Mouse (Mus musculus) cerebellum, adult 11 months (tissue): ENCODE measurements around the gene Ciao1.
"Not testable (repeated sequence)": the region's sequence is repeated elsewhere in the genome, so short reads cannot be mapped to it uniquely, and the experiment has no call there.

Source experiments
- DNase-seq: peaks from one replicate; pipeline ENCODE4 v3.0.0; 2022

The Ciao1 gene

GRCm38 (mm10) chr2:127247592-127248333 is at the start of gene Ciao1, which contains the start of gene Tmem127:
Ciao1 (minus strand) TSS chr2:127247816.
Tmem127 (plus strand) TSS chr2:127247908.
- peak; percentile 96 for DNase-seq

GRCm38 (mm10) chr2:127297001-127297805 is 49.6 kb upstream of the Ciao1 start:
- no peak for DNase-seq

- DNase-seq = no peak
Measured at GRCm38 (mm10) chr2:127292250-127292649, 44.6 kb upstream of the Ciao1 start.

GRCm38 (mm10) chr2:127278162-127278561 is 30.5 kb upstream of the Ciao1 start:
- DNase-seq = no peak

GRCm38 (mm10) chr2:127275551-127276320 is 28.1 kb upstream of the Ciao1 start:
- DNase-seq = no peak

GRCm38 (mm10) chr2:127274590-127274989 is 27.0 kb upstream of the Ciao1 start:
- no peak for DNase-seq

DNA sequence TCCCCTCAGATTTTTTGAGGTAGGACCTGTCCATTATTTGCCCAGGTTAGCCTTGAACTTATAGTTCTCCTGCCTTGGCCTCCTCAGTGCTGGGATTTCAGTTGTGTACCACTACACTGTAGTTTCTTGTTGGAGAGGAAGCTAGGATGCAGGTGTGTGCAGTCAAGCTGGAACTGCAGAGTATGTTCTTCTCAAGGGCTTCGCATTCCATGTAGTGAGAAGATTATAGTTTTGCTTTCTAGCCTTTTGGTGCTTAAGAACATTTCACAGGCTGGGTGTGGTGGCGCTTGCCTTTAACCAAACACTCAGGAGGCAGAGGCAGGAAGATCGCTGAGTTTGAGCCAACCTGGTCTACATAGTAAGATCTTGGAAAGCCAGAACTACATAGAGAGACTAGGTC is 25.2 kb upstream of the Ciao1 start:
- no peak for DNase-seq

DNA sequence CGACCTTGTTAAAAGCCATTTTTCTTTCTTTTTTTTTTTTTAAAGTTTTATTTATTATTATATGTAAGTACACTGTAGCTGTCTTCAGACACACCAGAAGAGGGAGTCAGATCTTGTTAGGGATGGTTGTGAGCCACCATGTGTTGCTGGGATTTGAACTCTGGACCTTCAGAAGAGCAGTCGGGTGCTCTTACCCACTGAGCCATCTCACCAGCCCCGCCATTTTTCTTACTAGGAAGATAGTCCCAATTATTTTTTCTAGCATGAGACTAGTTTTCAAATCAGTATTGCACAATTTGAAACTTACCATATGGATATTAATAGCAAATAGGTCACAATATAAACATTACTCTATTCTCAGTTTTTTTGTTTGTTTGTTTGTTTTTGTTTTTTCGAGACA is 24.4 kb upstream of the Ciao1 start:
- not testable (repeated sequence) for DNase-seq

DNA sequence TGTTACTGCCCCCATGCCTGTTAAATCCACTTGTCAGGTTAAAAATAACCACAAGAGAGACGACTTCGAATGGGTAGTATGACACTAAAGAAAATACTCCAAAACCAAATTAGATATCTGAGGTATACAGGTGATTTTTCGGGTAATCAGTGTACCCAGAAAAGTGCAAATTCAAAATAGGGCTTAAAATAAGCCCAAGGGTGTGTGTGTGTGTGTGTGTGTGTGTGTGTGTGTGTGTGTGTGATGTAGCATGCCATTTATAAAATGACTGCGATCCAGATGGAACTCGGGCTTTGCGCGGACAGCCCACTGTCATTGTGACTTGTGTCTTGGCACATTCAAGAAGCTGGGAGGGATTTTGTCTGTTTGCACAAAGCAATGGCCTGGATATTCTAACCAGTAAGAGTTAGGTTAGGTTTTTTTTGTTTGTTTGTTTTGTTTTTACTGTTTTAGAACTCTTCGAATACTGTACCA is 23.5 kb upstream of the Ciao1 start:
- DNase-seq = no peak

DNA sequence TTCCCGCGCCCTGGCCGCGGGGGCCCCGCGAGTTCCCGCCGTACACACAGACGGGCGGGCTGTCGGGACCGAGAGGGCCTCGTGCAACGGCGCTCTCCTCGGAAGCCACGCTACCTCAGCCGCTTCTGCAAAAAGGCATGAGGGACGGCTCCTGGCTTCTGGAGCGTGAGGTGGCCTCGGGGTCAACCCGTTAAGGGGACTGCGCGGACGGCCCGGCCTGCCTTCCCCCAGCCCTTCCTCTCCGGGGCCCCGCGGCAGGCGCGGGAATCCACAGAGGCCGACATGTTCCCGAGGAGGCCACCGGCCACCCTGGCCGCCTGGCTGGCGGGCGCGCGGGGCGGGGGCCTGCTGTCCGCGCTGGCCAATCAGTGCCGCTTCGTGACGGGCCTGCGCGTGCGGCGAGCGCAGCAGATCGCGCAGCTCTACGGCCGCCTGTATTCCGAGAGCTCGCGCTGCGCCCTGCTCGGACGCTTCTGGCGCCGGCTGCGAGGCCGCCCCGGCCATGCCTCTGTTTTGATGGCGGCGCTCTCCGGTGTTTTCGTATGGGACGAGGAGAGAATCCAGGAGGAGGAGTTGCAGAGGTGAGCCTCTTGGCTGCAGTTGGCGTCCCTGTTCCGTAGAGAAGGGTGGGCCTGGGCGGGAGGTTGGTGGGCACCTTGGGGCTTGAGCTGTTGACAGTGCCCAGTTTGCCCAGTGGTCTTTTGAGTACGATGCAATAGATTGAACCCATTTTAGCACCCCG is 22.9 kb upstream of the Ciao1 start:
- DNase-seq = peak; percentile 87

GRCm38 (mm10) chr2:127269491-127270299 is 22.1 kb upstream of the Ciao1 start, which contains the start of gene Stard7:
Stard7 (plus strand) TSS chr2:127270218.
- peak; percentile 95 for DNase-seq

DNA sequence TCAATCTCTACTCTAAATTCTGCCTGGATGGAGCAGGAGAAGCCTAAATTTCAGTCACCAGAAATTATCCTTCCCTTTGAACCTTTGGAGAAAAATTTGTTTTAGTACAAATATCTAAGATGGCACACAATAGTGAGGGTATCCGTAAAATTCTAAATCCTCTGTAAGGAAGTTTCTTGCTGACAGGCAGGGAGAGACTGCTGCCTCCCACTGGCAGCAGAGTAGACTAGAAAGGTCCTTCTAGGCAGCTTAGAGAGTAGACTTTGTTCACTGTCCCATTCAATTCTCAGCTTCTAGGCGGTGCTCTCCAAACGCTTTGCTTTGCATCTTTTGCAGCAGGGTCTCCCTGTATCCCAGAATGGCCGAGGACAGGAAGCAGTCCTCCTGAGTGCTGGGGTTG is 20.2 kb upstream of the Ciao1 start:
- no peak for DNase-seq

- DNase-seq = no peak
Measured at GRCm38 (mm10) chr2:127262480-127262879, 14.9 kb upstream of the Ciao1 start.

- DNase-seq = no peak
Measured at GRCm38 (mm10) chr2:127259340-127259739, 11.7 kb upstream of the Ciao1 start.

- no peak for DNase-seq
Measured at GRCm38 (mm10) chr2:127255294-127255693, 7.7 kb upstream of the Ciao1 start.

DNA sequence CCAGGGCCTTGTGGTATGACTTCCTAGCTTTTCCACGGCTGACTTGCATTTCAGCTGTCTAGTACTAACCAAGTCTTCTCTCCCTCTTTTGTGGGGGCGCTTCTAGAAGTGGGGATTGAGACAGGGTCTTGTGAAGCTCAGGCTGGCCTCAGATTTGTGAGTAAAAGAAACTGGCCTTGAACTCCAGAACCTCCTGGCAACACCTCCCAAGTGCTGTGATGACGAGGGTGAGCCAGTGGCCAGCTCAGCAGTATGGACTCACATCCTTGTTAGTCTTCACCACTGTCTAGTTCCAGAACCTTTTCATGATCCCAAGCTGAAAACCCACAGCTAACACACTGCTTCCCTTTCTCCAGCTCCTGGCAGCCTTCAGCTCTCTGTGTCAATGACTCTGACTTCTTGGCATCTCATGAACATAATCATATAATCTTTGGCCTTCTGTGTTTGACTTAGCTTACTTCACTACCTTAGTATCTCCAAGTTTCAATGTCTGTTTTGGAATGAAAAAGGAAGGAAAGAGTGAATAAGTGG is 7.1 kb upstream of the Ciao1 start:
- DNase-seq = no peak

DNA sequence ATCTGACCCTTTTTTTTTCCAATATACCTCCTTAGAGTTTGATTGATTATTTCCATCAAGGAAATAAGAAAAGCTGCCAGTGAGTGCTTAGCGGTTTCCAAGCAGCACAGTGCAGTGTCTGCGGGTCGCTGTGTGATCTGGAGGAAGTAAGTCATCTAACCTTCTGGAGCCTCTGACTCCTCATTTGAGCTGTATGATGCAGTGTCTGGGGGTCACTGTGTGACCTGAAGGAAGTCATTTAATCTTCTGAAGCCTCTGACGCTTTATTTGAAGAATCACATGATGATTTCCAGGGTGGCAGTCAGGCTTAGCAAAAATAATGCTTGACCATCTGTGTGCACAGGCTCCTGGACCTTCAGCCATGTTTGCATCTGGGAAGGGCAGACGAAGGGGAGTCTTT is 5.2 kb upstream of the Ciao1 start:
- DNase-seq = no peak

DNA sequence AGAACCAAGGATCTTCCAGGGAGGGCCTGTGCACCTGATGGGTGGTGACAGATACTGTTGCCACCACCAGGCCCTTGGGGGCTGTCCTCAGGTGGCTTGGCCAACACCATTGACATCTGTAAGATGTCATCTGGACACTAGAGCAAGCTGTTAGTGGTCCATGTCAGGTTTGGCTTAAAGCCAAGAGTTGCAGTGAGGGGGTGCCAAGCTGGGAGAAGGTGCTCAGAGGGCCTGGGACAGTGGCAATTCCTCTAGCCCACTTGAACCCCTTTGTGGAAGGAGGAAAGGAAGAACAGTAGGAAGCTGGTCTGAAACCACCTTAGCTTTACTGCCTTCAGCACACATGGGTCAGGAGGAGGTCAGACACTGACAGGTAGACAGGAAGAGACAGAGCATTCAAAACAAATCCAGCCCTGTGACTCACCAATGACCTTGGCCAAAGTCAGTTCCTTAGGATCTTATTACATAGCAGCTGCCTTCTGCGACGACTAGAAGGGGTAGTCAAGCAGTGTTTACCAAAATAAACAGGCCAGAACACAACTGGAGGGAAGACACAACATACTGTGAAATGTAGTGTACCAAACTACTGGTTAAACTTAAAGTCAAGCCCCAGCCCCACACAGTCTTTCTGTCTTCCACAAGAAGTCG is 4.4 kb upstream of the Ciao1 start:
- DNase-seq = no peak

- no peak for DNase-seq
Measured at GRCm38 (mm10) chr2:127251457-127251856, 3.8 kb upstream of the Ciao1 start.

DNA sequence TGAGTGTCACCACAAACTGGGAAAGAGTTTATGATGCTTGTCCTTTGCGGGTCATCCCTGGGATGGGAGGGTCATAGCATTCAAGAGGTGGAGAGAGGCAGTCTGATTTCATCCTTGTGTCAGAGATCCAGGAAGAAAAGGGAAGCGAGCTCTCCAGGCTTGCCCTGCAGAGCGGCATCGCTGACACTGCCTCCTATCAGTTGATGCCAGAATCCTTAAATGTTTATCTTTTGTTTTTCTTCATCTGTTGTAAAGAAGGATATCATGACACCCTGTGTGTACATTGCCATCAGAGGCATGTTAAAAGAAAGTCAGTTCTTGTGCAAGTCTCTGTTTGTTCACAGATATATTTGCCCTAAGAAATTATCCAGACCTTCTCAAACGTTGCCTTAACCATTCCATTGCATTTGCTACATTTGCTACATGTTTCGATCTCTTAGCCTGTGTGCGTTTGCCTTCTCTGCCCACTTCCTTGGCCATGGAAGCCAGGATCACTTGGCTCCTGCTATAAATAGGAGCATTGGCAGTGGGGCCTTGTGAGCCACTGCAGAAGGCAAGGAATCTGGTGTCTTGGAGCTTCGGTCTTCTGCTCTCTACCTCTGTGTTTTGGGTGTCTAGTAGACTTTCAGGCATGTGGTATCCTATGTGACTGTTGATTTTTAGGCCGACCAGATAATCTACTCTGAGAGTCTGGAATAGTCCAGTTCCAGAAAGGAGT is 2.8 kb upstream of the Ciao1 start:
- DNase-seq = no peak
